ENCODE assay signal across 7 mouse cellular contexts in genomic region chr12:3571787-3572580, GRCm38 (mm10). TPM values are rescaled to one million over a fixed set of nuclear protein-coding genes. Genes with fewer than 3 reads are reported as not detected.
DNase-seq lines count a peak whose midpoint lies in the region; ATAC-seq and TF ChIP-seq lines count a peak whose summit lies in the region.

Gene Dtnb (plus strand): TSS chr12:3572381.

- 2% methylated on average over 62 of the region's 85 CpGs for WGBS in intestine, embryonic 16.5 days
- WGBS in limb, embryonic 10.5 days, result 2% methylated on average over 81 of the region's 85 CpGs
- WGBS in midbrain, embryonic 12.5 days, result 3% methylated on average over 46 of the region's 85 CpGs
- 2% methylated on average over 80 of the region's 85 CpGs for WGBS in small intestine, adult 2 months

- H3K4me3 ChIP-seq in intestine, embryonic 16.5 days (ENCODE audit: low read length), result peak within 1 kb of the TSS; percentile 94
- peak within 1 kb of the TSS; percentile 83 for H3K4me3 ChIP-seq in limb, embryonic 10.5 days
- peak within 1 kb of the TSS; percentile 83 for H3K4me3 ChIP-seq in midbrain, embryonic 12.5 days
- peak within 1 kb of the TSS; percentile 88 for H3K4me3 ChIP-seq in small intestine, adult 2 months (ENCODE audit: low read depth, low read length)

- peaks cover 17% of the 10 kb centered on the region for H3K4me1 ChIP-seq in intestine, embryonic 16.5 days (ENCODE audit: control insufficient read depth, insufficient read depth, low read length)
- H3K4me1 ChIP-seq in limb, embryonic 10.5 days, result peaks cover 11% of the 10 kb centered on the region
- peaks cover 12% of the 10 kb centered on the region for H3K4me1 ChIP-seq in midbrain, embryonic 12.5 days
- no peaks in the 10 kb centered on the region; the same call in 1 of the 2 replicates for H3K4me1 ChIP-seq in small intestine, adult 2 months (ENCODE audit: control insufficient read depth, insufficient read depth, insufficient read length, low read length)

- peak within 1 kb of the TSS; percentile 88 for H3K9ac ChIP-seq in intestine, embryonic 16.5 days (ENCODE audit: low read depth, low read length)
- H3K9ac ChIP-seq in midbrain, embryonic 12.5 days (replicated peaks), result peak within 1 kb of the TSS; percentile 90

- no peaks in the 10 kb centered on the region for H3K27me3 ChIP-seq in intestine, embryonic 16.5 days (replicated peaks; ENCODE audit: control insufficient read depth, insufficient read depth, low read length)
- H3K27me3 ChIP-seq in limb, embryonic 10.5 days (ENCODE audit: low read depth, poor library complexity, severe bottlenecking), result no peaks in the 10 kb centered on the region
- peaks cover 5% of the 10 kb centered on the region; the same call in 1 of the 2 replicates for H3K27me3 ChIP-seq in midbrain, embryonic 12.5 days
- H3K27me3 ChIP-seq in small intestine, adult 2 months (ENCODE audit: control insufficient read depth, insufficient read depth, low read length), result no peaks in the 10 kb centered on the region

- DNase-seq in adrenal gland, adult 8-10 months, result peak; percentile 60
- DNase-seq in embryo, embryonic 11.5 days (ENCODE audit: low read depth, low spot score), result peak; percentile 51
- DNase-seq in gastrocnemius, postnatal 4 days (ENCODE audit: low spot score in 2 of 2), result peak; percentile 53 to 71
- peak; percentile 83 for DNase-seq in limb, embryonic 10.5 days (ENCODE audit: low spot score)

- TF ChIP-seq POLR2A in small intestine, adult 2 months (IDR thresholded peaks at IDR 0.05; ENCODE audit: low read depth, low read length), result no peak

- no peaks in the 10 kb centered on the region for H3K36me3 ChIP-seq in intestine, embryonic 16.5 days (ENCODE audit: control insufficient read depth, insufficient read depth, low read length)
- H3K36me3 ChIP-seq in limb, embryonic 10.5 days, result no peaks in the 10 kb centered on the region
- H3K36me3 ChIP-seq in midbrain, embryonic 12.5 days, result no peaks in the 10 kb centered on the region
- no peaks in the 10 kb centered on the region for H3K36me3 ChIP-seq in small intestine, adult 2 months (ENCODE audit: control insufficient read depth, insufficient read depth, low read length)

- H3K27ac ChIP-seq in intestine, embryonic 16.5 days (ENCODE audit: low read length), result peak within 1 kb of the TSS; percentile 83
- peak within 1 kb of the TSS; percentile 95 for H3K27ac ChIP-seq in limb, embryonic 10.5 days
- peak within 1 kb of the TSS; percentile 79 for H3K27ac ChIP-seq in midbrain, embryonic 12.5 days (replicated peaks)
- peak within 1 kb of the TSS; percentile 2; the same call in 1 of the 2 replicates for H3K27ac ChIP-seq in small intestine, adult 2 months (ENCODE audit: insufficient read depth, low read depth, low read length)

- TF ChIP-seq CTCF in small intestine, adult 2 months (IDR thresholded peaks at IDR 0.05; ENCODE audit: extremely low read depth, insufficient read length, insufficient replicate concordance, low read depth, low read length), result no peak

- no peaks in the 10 kb centered on the region for H3K9me3 ChIP-seq in intestine, embryonic 16.5 days (ENCODE audit: control insufficient read depth, low read length)
- H3K9me3 ChIP-seq in limb, embryonic 10.5 days (replicated peaks), result no peaks in the 10 kb centered on the region
- no peaks in the 10 kb centered on the region for H3K9me3 ChIP-seq in midbrain, embryonic 12.5 days

- H3K4me2 ChIP-seq in intestine, embryonic 16.5 days (ENCODE audit: low read depth, low read length), result peak within 1 kb of the TSS; percentile 90
- H3K4me2 ChIP-seq in midbrain, embryonic 12.5 days (replicated peaks), result peak within 1 kb of the TSS; percentile 81

- ATAC-seq in intestine, embryonic 16.5 days, result peak; percentile 90
- peak; percentile 83 for ATAC-seq in midbrain, embryonic 12.5 days (ENCODE audit: low FRiP score, low read depth)

RNA-seq across cellular contexts. Expression of gene Dtnb, which starts in this region (rescaled TPM):
- 10 to 100 TPM; 32.0 to 75.4 (median 44.4) TPM for total RNA-seq in adrenal gland, adult 8-10 months (2022)
- 10 to 100 TPM; 10.1 to 10.9 TPM for total RNA-seq in gastrocnemius, postnatal 4 days (2021)
- polyA plus RNA-seq in intestine, embryonic 16.5 days (2015; fragmentation: Nextera tagmentation; extraction: Ambion mirVana), result 17.1 and 17.3 TPM in 2 replicates
- polyA plus RNA-seq in limb, embryonic 10.5 days (2016; fragmentation: Nextera tagmentation; extraction: Ambion mirVana), result 42.7 and 43.7 TPM in 2 replicates
- polyA plus RNA-seq in midbrain, embryonic 12.5 days (2016; fragmentation: Nextera tagmentation; extraction: Ambion mirVana), result 35.3 and 37.6 TPM in 2 replicates
- polyA plus RNA-seq in small intestine, adult 2 months (2012; rRNA removed), result 15.2 and 15.9 TPM in 2 replicates

Comparison
In these comparisons a context has a peak if more than half of its experiments do, and no peak if none do; other contexts are left out.
1. Peak in every context shown above with its lines: DNase-seq, ATAC-seq, H3K4me3 ChIP-seq and H3K27ac ChIP-seq.
2. H3K27ac ChIP-seq: peak in every context shown above with its lines; median percentile 95 in limb, embryonic 10.5 days; 83 in intestine, embryonic 16.5 days; 79 in midbrain, embryonic 12.5 days; 2 in small intestine, adult 2 months.